Mouse (Mus musculus) limb, embryonic 11.5 days (tissue): ENCODE measurements around the gene Ints7. TPM values are rescaled to one million over a fixed set of nuclear protein-coding genes. Genes with fewer than 3 reads are reported as not detected.

ENCODE experiments used
- ATAC-seq: fragments of 200-750 bp; cut with Nextera tagmentation; 2 replicates; pipeline ENCODE4 v1.8.0; 2017; ENCODE audit warnings: low read depth; ENCODE audit not compliant: insufficient number of reproducible peaks, low FRiP score, low TSS enrichment
- DNase-seq: peaks from one replicate; pipeline ENCODE4 v3.0.0-alpha.2; 2015; ENCODE audit warnings: low spot score
- H3K27ac ChIP-seq: fragments of 300-500 bp; sonication (generic); replicated peaks from 2 replicates; pipeline ENCODE4 v1.5.1; 2014; ENCODE audit warnings: low read depth, mild to moderate bottlenecking, low read length
- H3K27me3 ChIP-seq: fragments of 300-500 bp; sonication (generic); 2 replicates; pipeline ENCODE4 v1.6.1; 2014; ENCODE audit warnings: mild to moderate bottlenecking, low read length, mixed read lengths; ENCODE audit not compliant: control insufficient read depth, insufficient read depth
- H3K36me3 ChIP-seq: fragments of 300-500 bp; sonication (generic); 2 replicates; pipeline ENCODE4 v1.6.1; 2014; ENCODE audit warnings: mild to moderate bottlenecking, low read length, moderate library complexity, mixed read lengths; ENCODE audit not compliant: control insufficient read depth, insufficient read depth
- H3K4me1 ChIP-seq: fragments of 300-500 bp; sonication (generic); 2 replicates; pipeline ENCODE4 v1.6.1; 2014; ENCODE audit warnings: low read length, mixed read lengths; ENCODE audit not compliant: control insufficient read depth, insufficient read depth
- H3K4me2 ChIP-seq: fragments of 300-500 bp; sonication (generic); 2 replicates; pipeline ENCODE4 v1.6.1; 2014; ENCODE audit warnings: low read depth, mild to moderate bottlenecking, moderate library complexity; ENCODE audit not compliant: severe bottlenecking
- H3K4me3 ChIP-seq: fragments of 300-500 bp; sonication (generic); 2 replicates; pipeline ENCODE4 v1.5.1; 2014; ENCODE audit warnings: low read depth, low read length
- H3K9ac ChIP-seq: fragments of 300-500 bp; sonication (generic); 2 replicates; pipeline ENCODE4 v1.6.1; 2014; ENCODE audit warnings: mild to moderate bottlenecking, low read length
- H3K9me3 ChIP-seq: fragments of 300-500 bp; sonication (generic); 2 replicates; pipeline ENCODE4 v1.6.1; 2016; ENCODE audit warnings: low read length; ENCODE audit not compliant: control insufficient read depth
- WGBS: fragments of 180-500 bp; shearing (Covaris S2); extraction: QIAGEN DNeasy Blood & Tissue Kit; methylation state at CpG from one replicate; pipeline ENCODE4 v1.1.7; 2014; 5-methylcytosine and 5-hydroxymethylcytosine counted together
- polyA plus RNA-seq: library from polyadenylated mRNA; unstranded; fragments of >200 nt; fragmentation: Nextera tagmentation; extraction: Ambion mirVana; gene quantifications from 2 replicates; pipeline ENCODE4 v1.2.1, GENCODE M21; 2014

Gene Ints7
- polyA plus RNA-seq, 1 experiment from 2014 or later = 63.0 TPM

DNA sequence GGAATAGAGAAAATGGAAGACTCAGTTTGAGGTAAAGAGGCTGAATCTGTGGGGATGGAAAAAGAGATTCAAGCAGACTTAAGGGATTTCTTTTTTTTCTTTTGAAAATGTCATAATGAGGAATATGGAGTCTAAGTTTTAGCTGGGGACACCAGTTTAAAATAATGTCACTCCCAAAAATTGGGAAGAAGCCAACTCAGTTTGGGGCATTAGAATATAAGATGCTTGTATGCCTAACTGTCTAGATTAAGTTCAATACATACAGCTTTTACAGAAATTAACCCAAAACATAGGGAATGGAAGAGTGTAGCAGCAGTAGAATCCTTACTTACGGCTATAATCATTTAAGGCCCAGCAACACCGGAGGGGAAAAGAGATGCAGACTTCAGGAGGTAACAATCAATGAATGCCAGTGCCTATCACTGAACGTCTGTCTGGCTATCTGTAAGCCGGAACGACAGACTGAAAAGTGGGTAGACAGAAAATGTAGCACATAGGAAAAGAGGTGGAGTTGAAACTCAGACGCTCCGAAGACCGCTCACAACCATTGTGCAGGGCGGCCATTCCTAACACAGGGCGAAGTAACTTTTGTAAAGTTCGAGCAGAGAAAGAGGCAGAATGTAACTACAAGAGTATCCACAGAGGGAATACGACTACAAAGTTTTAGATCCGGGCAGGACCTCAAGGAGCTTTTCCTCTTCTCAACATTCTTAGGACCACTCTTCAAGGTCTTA, 1.4 kb upstream of the Ints7 start:
- WGBS = 3% methylated on average over 13 of the region's 13 CpGs
- peak; percentile 48 for DNase-seq
- H3K4me3 ChIP-seq = peak overlapping the region; percentile 89
- H3K9me3 ChIP-seq = no peaks in the 10 kb centered on the region
- peak overlapping the region; percentile 88 for H3K27ac ChIP-seq
- peak overlapping the region; percentile 91 for H3K9ac ChIP-seq
- no peaks in the 10 kb centered on the region for H3K27me3 ChIP-seq
- no peak for ATAC-seq
- H3K4me1 ChIP-seq = peaks cover 8% of the 10 kb centered on the region
- H3K36me3 ChIP-seq = 0 out of 2 replicates have a peak, but pooled peaks cover 2% of the 10 kb centered on the region
- peak overlapping the region; percentile 69 for H3K4me2 ChIP-seq

DNA sequence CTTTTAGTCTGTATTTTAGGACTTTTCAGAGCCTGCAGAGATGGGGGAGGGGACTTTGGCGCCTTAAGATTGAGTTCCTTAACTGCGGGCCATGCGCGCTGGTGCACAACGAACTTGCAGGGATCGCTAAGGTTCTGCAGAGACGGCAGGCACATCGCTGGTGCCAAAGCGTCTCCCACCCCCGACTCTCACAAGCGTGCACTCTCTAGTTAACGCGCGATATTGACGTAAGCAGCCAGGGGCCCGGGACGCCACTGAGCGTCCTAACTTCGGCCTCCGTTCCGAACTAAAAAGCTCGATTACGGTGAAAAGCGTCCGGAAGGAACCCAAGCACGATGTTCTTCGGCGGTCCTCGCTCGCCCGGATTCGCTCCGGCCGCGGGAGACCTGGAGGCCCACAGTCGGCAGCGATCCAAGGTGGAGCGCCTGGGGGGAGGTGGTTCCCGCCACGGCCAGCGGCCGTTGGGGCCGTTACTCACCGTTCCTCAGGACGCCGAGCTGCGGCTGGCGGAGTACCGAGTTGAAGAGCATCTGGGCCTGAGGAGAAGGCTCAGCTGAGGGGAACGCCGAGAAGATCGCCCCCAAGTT, 472 bp upstream of the Ints7 start:
- Histone ChIP-seq H3K27ac (peak overlapping the region; percentile 88), H3K27me3 (no peaks in the 10 kb centered on the region), H3K4me2 (peak overlapping the region; percentile 69), H3K9me3 (no peaks in the 10 kb centered on the region; the same call in 1 of the 2 replicates), H3K4me1 (peaks cover 8% of the 10 kb centered on the region), H3K4me3 (peak overlapping the region; percentile 89), H3K36me3 (peaks cover 3% of the 10 kb centered on the region; the same call in 1 of the 2 replicates), H3K9ac (peak overlapping the region; percentile 91)
- ATAC-seq = peak; percentile 27; the same call in 1 of the 2 replicates
- DNase-seq = peak; percentile 80
- WGBS = under 1% methylated on average over 52 of the region's 52 CpGs

DNA sequence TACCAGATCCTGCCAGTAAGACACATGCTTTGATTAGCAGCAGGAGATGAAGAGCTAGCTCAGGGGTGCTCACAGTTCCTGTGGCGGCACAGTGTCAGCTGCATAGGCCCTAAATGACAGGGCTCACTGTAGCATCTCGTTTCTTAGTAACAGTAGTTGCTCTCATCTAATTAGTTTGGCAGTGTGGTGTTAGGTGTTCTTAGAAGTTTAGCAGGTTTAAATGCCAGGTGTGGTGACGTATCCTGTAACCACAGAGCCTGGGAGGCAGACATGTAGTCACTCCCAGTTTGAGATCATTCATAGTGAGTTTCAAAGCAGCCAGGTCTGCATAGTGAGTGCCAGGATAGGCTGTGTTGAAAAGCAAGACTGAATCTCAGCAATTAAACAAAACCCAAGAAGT, 4.1 kb downstream of the Ints7 start:
- peaks cover 8% of the 10 kb centered on the region for H3K4me1 ChIP-seq
- no peaks in the 10 kb centered on the region; the same call in 1 of the 2 replicates for H3K9me3 ChIP-seq
- H3K9ac ChIP-seq = no peak overlapping the region
- H3K4me3 ChIP-seq = no peak overlapping the region
- no peak overlapping the region for H3K4me2 ChIP-seq
- no peak for ATAC-seq
- H3K36me3 ChIP-seq = peaks cover 11% of the 10 kb centered on the region; the same call in 1 of the 2 replicates
- H3K27ac ChIP-seq = no peak overlapping the region
- no peak for DNase-seq
- H3K27me3 ChIP-seq = no peaks in the 10 kb centered on the region
- WGBS = 91% methylated on average over 3 of the region's 3 CpGs

DNA sequence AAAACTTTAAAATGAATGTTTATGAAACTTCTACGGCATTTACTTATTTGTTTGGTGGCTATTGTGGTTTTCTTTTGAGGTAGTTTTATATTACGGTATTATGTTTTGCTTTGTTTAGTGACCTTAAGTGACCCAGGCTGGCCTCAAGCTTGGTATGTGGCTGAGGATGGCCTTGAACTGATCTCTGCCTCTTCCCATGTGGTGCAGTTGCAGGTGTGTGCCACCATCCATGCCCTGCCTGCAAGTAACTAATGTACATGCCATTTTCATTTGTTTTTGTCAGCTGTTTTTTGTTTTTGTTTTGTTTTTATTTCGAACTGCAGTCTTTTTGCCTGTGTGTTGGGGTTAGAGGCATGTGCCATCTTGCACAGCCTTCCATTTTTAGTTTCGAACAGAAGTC, 6.2 kb downstream of the Ints7 start:
- Histone ChIP-seq H3K27ac (no peak overlapping the region), H3K9ac (no peak overlapping the region), H3K4me1 (peaks cover 5% of the 10 kb centered on the region), H3K36me3 (peaks cover 11% of the 10 kb centered on the region; the same call in 1 of the 2 replicates), H3K27me3 (no peaks in the 10 kb centered on the region), H3K4me3 (no peak overlapping the region), H3K9me3 (no peaks in the 10 kb centered on the region; the same call in 1 of the 2 replicates), H3K4me2 (no peak overlapping the region)
- ATAC-seq (no peak), DNase-seq (no peak)
- 97% methylated on average over 4 of the region's 4 CpGs for WGBS

DNA sequence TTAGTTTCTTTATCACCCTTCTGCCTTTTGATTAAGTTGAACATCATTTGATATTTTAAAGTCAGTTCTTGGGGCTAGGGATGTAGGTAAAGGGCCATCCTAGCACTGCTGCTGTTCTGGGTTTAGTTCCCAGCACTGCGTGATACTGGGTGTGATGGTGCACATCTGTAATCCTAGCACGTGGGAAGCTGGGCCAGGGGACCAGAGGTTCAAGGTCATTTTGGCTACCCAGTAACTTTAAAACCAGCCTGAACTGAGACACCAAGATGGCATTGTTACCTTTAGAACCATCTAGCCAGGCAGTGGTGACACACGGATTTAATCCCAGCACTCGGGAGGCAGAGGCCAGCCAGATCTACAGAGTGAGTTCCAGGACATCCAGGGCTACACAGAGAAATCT, 8.4 kb downstream of the Ints7 start:
- DNase-seq (no peak), ATAC-seq (no peak)
- H3K9ac ChIP-seq = no peak overlapping the region
- no peak overlapping the region for H3K4me3 ChIP-seq
- 94% methylated on average over 4 of the region's 4 CpGs for WGBS
- H3K27me3 ChIP-seq = no peaks in the 10 kb centered on the region
- no peak overlapping the region for H3K27ac ChIP-seq
- no peaks in the 10 kb centered on the region; the same call in 1 of the 2 replicates for H3K9me3 ChIP-seq
- H3K4me1 ChIP-seq = no peaks in the 10 kb centered on the region
- H3K36me3 ChIP-seq = peaks cover 17% of the 10 kb centered on the region
- H3K4me2 ChIP-seq = no peak overlapping the region

DNA sequence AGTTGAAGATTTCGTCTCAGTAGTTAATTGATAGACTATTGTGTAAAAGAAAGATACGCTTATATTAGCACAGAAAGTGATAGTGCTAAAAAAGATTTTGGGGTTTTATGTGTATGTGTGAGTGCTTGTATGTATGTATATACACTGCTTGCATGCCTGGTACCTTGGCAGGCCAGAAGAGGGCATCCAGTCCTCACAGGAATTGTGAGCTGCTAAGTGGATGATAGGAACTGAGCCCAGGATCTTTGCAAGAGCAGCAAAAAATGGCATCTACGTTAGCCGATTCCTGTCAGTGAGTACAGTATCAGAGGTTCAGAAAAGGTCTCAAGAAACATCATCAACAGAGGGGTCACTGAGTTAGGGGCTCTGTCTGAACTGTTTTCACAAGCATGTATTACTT, 9.0 kb downstream of the Ints7 start:
- Histone ChIP-seq H3K36me3 (peaks cover 16% of the 10 kb centered on the region), H3K27me3 (no peaks in the 10 kb centered on the region), H3K27ac (no peak overlapping the region), H3K4me3 (no peak overlapping the region), H3K4me2 (no peak overlapping the region), H3K9ac (no peak overlapping the region), H3K9me3 (no peaks in the 10 kb centered on the region; the same call in 1 of the 2 replicates), H3K4me1 (no peaks in the 10 kb centered on the region)
- 93% methylated on average over 4 of the region's 4 CpGs for WGBS
- no peak for DNase-seq
- ATAC-seq = no peak

DNA sequence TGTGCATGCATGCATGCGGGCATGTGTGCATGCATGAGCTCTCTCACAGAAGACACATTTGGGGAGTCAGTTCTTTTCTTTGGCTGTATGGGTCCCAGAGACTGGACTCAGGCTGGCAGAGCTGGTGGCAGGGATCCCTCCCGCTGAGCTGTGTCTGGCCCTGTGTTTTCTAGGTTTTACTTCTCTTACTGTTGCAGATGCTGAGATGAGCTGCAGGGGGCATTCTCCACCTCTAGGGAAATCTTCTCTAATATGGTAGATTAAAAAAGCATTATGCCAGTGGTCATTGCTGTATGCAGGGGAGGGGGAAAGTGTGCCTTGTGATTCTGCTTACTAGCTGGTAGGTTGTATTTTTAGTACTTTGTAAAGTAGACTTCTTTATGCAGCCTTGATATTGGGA, 10.3 kb downstream of the Ints7 start:
- H3K4me1 ChIP-seq = no peaks in the 10 kb centered on the region
- H3K27me3 ChIP-seq = no peaks in the 10 kb centered on the region
- no peak overlapping the region for H3K4me3 ChIP-seq
- no peak overlapping the region for H3K4me2 ChIP-seq
- DNase-seq = no peak
- no peak for ATAC-seq
- H3K36me3 ChIP-seq = peaks cover 14% of the 10 kb centered on the region
- WGBS = 89% methylated on average over 2 of the region's 2 CpGs
- H3K9me3 ChIP-seq = no peaks in the 10 kb centered on the region
- no peak overlapping the region for H3K27ac ChIP-seq
- H3K9ac ChIP-seq = no peak overlapping the region

DNA sequence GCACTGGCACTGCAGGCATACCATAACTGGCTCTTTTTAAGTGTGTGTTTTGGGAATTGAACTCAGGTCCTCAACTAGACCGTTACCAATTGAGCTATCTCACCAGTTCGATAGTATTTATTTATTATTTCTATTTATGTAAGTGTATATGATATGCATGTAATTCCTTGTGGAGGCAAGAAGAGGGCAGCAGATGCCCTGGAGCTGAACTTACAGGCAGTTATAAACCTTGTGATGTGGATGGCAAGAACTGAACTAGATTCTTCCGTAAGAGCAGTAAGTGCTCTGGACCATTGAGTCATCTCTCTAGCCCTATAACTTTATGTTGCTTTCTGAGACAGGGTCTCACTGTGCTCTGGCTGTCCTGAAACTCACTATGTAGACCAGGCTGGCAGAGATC, 11.6 kb downstream of the Ints7 start:
- 98% methylated on average over 3 of the region's 3 CpGs for WGBS
- no peak for DNase-seq
- ATAC-seq = no peak
- Histone ChIP-seq H3K4me2 (no peak overlapping the region), H3K4me1 (no peaks in the 10 kb centered on the region), H3K27ac (no peak overlapping the region), H3K9me3 (no peaks in the 10 kb centered on the region), H3K4me3 (no peak overlapping the region), H3K27me3 (no peaks in the 10 kb centered on the region), H3K36me3 (peaks cover 14% of the 10 kb centered on the region), H3K9ac (no peak overlapping the region)
